Mouse (Mus musculus) heart, postnatal 0 days (tissue): ENCODE measurements around the gene Ndufv2. TPM values are rescaled to one million over a fixed set of nuclear protein-coding genes. Genes with fewer than 3 reads are reported as not detected.

Experiments used
- ATAC-seq: fragments of 200-750 bp; cut with Nextera tagmentation; 2 replicates; pipeline ENCODE4 v1.8.0; 2017; ENCODE audit warnings: low read depth, moderate number of reproducible peaks, moderate library complexity; ENCODE audit not compliant: insufficient read depth
- DNase-seq: peaks from one replicate; pipeline ENCODE4 v3.0.0-alpha.2; 2016; ENCODE audit warnings: low spot score
- H3K27ac ChIP-seq: fragments of 300-500 bp; sonication (generic); 2 replicates; pipeline ENCODE4 v1.5.1; 2014; ENCODE audit warnings: low read depth, mild to moderate bottlenecking
- H3K27me3 ChIP-seq: fragments of 300-500 bp; sonication (generic); 2 replicates; pipeline ENCODE4 v1.6.1; 2014; ENCODE audit warnings: low read length, mixed read lengths; ENCODE audit not compliant: control insufficient read depth, insufficient read depth
- H3K36me3 ChIP-seq: fragments of 300-500 bp; sonication (generic); replicated peaks from 2 replicates; pipeline ENCODE4 v1.6.1; 2014; ENCODE audit warnings: low read length, mixed read lengths; ENCODE audit not compliant: control insufficient read depth, insufficient read depth
- H3K4me1 ChIP-seq: fragments of 300-500 bp; sonication (generic); 2 replicates; pipeline ENCODE4 v1.6.1; 2014; ENCODE audit warnings: antibody characterized with exemption; ENCODE audit not compliant: control insufficient read depth, insufficient read depth
- H3K4me2 ChIP-seq: fragments of 300-500 bp; sonication (generic); 2 replicates; pipeline ENCODE4 v1.6.1; 2014; ENCODE audit warnings: low read depth, mild to moderate bottlenecking, low read length, moderate library complexity
- H3K4me3 ChIP-seq: fragments of 300-500 bp; sonication (generic); 2 replicates; pipeline ENCODE4 v1.5.1; 2014; ENCODE audit warnings: low read depth, low read length
- H3K9ac ChIP-seq: fragments of 300-500 bp; sonication (generic); replicated peaks from 2 replicates; pipeline ENCODE4 v1.6.1; 2014; ENCODE audit warnings: low read depth, low read length, mixed read lengths
- H3K9me3 ChIP-seq: fragments of 300-500 bp; sonication (generic); replicated peaks from 2 replicates; pipeline ENCODE4 v1.6.1; 2016; ENCODE audit warnings: low read length; ENCODE audit not compliant: control insufficient read depth
- CTCF ChIP-seq: IDR thresholded peaks from 2 replicates; pipeline ENCODE4 v1.5.1; 2016; ENCODE audit warnings: antibody characterized with exemption, control low read depth, low read depth
- EP300 ChIP-seq: IDR thresholded peaks from 2 replicates; pipeline ENCODE4 v1.6.1; 2016; ENCODE audit warnings: antibody characterized with exemption, low read depth
- WGBS: fragments of 180-500 bp; shearing (Covaris S2); extraction: QIAGEN DNeasy Blood & Tissue Kit; methylation state at CpG from one replicate; pipeline ENCODE4 v1.1.7; 2014; 5-methylcytosine and 5-hydroxymethylcytosine counted together
- polyA plus RNA-seq: library from polyadenylated mRNA; unstranded; fragments of >200 nt; fragmentation: Nextera tagmentation; extraction: Ambion mirVana; gene quantifications from 2 replicates; pipeline ENCODE4 v1.2.1, GENCODE M21; 2015
- total RNA-seq: library from RNA; depleted of rRNA; stranded (reverse); fragments of >200 nt; gene quantifications from 2 replicates; pipeline ENCODE4 v1.2.3, GENCODE M21; 2014; ENCODE audit warnings: low replicate concordance; rRNA removed

The Ndufv2 gene
- total and polyA plus RNA-seq, 2 experiments from 2014 or later = 285 to 1,231 TPM

- TF ChIP-seq CTCF = no peak
- no peak for TF ChIP-seq EP300
Measured at GRCm38 (mm10) chr17:66031991-66032390, 69.4 kb downstream of the Ndufv2 start.

More at GRCm38 (mm10) chr17:66031991-66032390, 69.4 kb downstream of the Ndufv2 start:
- Histone ChIP-seq H3K4me3 (no peak overlapping the region), H3K4me2 (no peak overlapping the region), H3K4me1 (no peaks in the 10 kb centered on the region), H3K27ac (no peak overlapping the region), H3K27me3 (no peaks in the 10 kb centered on the region), H3K9me3 (no peaks in the 10 kb centered on the region), H3K36me3 (peaks cover 5% of the 10 kb centered on the region), H3K9ac (no peak overlapping the region)
- ATAC-seq (no peak), DNase-seq (no peak)
- WGBS = 84% methylated on average over 5 of the region's 5 CpGs

Other genes starting within 250 kb of the Ndufv2 start
- gene Ralbp1, start 215.8 kb downstream of the Ndufv2 start, total RNA-seq = 37.9 and 38.6 TPM in 2 replicates
- gene Ralbp1, start 215.8 kb downstream of the Ndufv2 start, polyA plus RNA-seq = 39.0 and 45.8 TPM in 2 replicates
- 81.4 and 92.7 TPM in 2 replicates for gene Twsg1, start 150.3 kb downstream of the Ndufv2 start, total RNA-seq
- 60.0 and 65.8 TPM in 2 replicates for gene Twsg1, start 150.3 kb downstream of the Ndufv2 start, polyA plus RNA-seq
- gene Ankrd12, start 24.5 kb downstream of the Ndufv2 start, total RNA-seq = 9.8 and 50.7 TPM in 2 replicates
- 18.2 and 19.7 TPM in 2 replicates for gene Ankrd12, start 24.5 kb downstream of the Ndufv2 start, polyA plus RNA-seq
- 31.7 and 38.3 TPM in 2 replicates for gene Washc1, start 10.0 kb upstream of the Ndufv2 start, total RNA-seq
- gene Washc1, start 10.0 kb upstream of the Ndufv2 start, polyA plus RNA-seq = 28.3 and 31.5 TPM in 2 replicates
- gene Ddx11, start 22.0 kb upstream of the Ndufv2 start, total RNA-seq = 8.2 and 11.5 TPM in 2 replicates
- 3.5 and 4.2 TPM in 2 replicates for gene Ddx11, start 22.0 kb upstream of the Ndufv2 start, polyA plus RNA-seq